Mouse (Mus musculus): Measurements from ENCODE around the gene Cul1. TPM values are rescaled to one million over a fixed set of nuclear protein-coding genes. Genes with fewer than 3 reads are reported as not detected.

Gene Cul1
- total RNA-seq, 2 experiments from 2014 or later = 66.7 to 71.1 TPM

DNA sequence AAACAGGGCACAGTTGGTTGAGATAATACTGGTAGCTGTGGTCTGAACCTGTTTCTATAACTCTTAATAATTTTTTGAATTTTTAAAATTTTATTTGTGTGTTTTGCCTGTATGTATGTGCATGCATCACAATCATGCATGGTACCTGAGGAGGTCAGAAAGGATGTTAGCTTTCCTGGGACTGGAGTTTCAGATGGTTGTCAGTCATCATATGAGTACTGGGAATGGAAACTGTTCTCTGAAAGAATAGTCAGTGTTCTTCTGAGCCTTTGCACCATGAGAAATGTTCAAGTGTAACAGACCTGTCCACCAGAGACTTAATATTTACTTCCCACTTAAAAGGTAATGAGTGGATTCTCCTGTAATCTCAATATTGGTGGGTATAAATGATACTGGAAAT lies 13.9 kb downstream of the Cul1 start:
- DNase-seq = no peak
- intact Hi-C loops (cut with DNase I) = no loop called here

DNA sequence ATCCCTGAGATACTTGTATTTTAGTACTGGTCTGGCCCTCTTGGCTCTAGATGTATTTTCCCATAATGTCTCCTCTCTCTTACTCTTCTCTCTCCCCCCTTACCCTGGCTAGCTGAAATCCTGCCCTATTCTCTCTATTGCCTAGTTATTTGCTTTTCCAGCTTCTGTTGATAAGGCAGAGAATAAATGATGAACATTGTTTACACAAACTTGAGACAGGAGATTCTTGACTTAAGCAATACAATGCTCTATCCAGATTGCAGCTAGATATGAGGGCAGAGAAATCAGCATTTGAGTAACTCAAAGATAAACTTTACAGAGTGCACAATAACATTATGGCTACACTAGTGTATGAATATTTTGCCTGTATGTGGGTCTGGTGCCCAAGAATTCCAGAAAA lies 16.6 kb downstream of the Cul1 start:
- DNase-seq = no peak
- intact Hi-C loops (cut with DNase I) = no loop called here

DNA sequence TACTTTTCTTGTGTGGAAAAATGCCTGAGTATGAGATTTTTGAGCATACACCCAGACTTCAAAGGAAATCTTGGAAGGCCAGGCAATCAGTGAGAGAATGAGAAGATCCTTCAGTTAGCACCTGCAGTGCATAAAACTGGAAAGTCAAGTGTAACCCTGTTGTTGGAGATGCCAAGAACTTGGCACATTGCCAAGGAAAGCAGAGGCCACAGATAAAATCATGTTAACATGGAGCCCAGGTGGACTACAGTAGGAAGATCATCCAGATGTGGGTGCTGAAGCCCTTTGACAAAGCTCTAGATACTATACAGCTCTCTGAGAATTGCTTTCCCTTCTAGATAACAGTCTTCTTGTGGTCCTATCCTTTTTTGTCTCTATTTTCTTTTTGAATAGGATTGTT lies 19.2 kb downstream of the Cul1 start:
- intact Hi-C loops (cut with DNase I) = no loop called here
- no peak for DNase-seq

DNA sequence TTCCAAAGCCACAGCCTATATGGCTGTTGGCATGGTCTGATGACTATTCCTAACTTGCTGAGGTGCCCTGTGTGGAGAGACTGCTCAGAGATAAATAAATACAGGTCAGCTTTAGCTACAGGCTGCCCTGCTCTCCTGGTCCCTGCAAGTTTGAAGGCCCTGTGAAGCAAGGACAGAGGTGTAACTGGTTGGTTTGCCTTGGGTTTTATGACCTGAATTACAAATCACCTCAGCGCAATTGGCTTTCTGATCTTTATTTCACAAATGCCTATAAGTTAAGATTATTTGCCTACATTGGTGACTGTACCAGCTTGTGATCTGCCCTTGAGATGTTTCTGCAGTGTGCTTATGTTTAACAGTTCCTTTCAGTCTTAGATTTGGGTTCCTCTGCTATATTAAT lies 28.8 kb downstream of the Cul1 start:
- no peak for DNase-seq
- intact Hi-C loops (cut with DNase I) = no loop called here

DNA sequence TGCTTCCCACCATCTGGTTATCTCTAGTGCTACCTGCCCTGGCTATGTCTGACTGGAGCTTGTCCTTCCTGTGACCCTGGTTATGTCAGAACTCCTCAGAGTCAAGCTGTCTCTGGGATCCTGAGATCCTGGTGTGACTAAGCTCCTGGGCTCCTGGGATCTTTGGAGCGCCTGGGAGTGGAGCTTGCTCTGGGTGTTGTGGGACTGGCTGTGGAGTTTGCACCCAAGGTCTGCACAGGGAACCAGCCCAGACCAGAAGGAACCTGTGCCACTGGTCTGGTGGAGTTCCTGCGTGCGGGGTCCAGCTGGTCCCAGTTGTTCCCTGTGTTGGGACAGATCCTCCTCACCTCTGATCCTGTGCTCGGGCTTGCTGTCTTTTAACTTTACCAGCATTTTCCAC lies 41.4 kb downstream of the Cul1 start:
- intact Hi-C loops (cut with DNase I) = no loop called here
- no peak for DNase-seq

DNA sequence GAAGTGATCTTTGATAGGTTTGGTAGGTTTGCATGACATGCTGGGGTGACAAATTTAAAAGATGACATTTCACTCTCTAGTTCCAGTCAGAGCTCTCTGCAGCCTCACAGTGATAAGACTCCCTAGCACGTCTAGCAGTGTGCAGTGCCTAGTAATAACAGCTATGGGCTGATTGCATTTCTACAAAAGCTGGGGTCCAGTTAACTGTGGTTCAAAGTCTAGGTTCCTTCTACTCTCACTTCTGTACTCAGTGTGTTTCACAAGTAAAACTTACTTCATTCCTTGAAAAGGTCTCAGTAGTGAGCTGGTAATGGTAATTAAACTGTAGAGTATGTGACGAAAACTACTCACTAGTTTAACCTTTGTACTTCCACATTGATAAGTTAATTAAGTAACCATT lies 66.8 kb downstream of the Cul1 start:
- intact Hi-C loops (cut with DNase I) = loop anchor here (10.0 kb wide), 1 partner anchor 205 kb away; no protein-coding TSS in a partner anchor
- no peak for DNase-seq

DNA sequence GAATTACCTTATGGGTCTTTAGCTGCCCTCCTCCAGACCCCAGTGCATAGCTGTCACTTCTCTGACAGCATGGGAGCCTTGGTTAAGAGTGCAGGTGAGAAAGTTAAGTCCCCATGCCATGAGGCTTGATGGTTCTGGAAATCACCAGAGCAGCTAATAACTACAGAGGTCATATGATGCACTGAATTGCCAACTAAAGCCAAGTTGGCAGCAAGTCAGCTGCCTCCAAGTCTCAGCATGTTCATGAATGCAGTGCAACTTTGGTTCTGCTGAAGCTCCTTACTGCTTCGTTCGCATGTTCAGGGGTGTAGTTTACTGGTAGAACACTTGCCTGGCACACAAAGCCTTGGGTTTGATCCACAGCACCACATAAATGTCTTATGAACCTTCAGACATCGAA lies 69.2 kb downstream of the Cul1 start:
- intact Hi-C loops (cut with DNase I) = loop anchor here (10.0 kb wide), 1 partner anchor 208 kb away; no protein-coding TSS in a partner anchor
- DNase-seq = no peak

DNA sequence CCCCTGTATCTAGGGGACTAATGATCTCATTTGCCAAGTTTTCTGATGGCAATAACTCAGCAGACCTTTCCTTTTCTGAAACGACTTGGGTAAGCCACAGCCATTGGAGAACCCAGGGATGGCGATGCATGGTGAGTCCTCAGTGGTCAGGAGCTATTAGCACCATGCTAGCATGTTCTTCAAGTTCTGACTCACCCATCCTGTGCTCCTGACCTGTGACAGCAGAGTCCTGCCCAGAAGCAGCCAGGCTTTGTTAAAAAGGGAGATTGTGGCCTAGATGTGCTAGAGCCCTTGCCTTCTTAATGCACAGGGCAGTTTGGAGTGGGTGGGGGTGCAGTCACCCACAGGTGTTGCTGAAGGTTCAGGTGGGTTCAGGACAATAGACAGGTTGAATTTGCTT lies 71.8 kb downstream of the Cul1 start:
- intact Hi-C loops (cut with DNase I) = loop anchor here (10.0 kb wide), 1 partner anchor 210 kb away; no protein-coding TSS in a partner anchor
- DNase-seq = no peak

DNA sequence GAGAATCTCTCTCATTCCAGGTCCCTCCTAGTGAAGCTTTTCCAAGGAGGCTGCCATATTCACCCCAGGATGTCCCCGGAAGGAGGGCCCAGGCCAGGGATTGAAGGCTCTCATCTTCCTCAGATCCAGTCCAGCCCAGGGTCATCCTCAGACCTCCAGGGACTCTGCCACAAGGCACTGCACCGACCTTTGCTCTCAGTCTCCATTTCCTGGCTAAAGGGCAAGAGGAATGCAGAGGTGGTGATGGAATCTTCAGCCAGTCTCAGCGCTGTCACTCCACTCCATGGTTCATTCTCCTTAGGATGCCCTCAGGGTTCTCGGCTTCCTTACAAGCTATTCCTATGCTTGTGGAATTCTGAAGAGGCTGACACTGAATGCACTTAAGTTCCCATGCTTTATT lies 73.2 kb downstream of the Cul1 start:
- intact Hi-C loops (cut with DNase I) = loop anchor here (10.0 kb wide), 1 partner anchor 212 kb away; no protein-coding TSS in a partner anchor
- DNase-seq = no peak

DNA sequence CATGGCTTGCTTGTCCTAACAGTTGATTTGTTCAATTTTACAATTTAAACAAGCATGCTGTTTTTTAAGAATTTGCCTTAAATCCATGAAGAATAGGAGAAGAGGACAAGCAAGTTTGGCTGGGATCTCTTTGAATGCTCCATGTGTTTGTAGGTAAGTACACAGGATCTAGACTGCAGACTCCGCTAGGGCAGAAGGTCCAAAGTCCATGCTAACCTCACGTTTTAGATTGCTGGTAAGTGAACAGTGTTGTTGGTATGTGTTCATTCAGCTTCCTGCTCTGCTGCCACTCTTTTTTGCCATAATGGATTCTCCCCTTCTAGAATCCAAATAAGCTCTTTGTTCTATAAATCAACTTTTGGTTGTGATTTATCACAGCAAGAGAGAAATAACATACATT lies 73.9 kb downstream of the Cul1 start:
- intact Hi-C loops (cut with DNase I) = loop anchor here (10.0 kb wide), 1 partner anchor 212 kb away; no protein-coding TSS in a partner anchor
- no peak for DNase-seq

DNA sequence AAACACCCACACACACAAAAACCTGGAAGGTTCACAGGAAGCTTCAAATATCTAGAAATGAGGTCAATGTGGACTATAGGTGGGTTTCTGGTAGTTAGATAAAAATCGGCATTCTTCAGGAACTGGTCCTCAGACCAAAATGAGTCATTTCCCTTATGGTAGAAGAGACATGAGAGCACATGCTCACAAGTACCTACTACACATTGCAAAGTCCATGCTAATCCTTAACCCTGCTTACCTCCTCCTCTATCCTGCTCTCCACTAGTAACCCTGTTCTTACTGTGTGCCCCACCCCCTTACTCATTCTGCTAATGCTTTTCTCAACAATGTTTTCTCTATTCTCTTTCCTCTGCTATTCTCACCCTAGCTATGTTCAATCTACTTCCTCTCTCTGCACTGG lies 74.5 kb downstream of the Cul1 start:
- no peak for DNase-seq
- intact Hi-C loops (cut with DNase I) = loop anchor here (10.0 kb wide), 1 partner anchor 213 kb away; no protein-coding TSS in a partner anchor

DNA sequence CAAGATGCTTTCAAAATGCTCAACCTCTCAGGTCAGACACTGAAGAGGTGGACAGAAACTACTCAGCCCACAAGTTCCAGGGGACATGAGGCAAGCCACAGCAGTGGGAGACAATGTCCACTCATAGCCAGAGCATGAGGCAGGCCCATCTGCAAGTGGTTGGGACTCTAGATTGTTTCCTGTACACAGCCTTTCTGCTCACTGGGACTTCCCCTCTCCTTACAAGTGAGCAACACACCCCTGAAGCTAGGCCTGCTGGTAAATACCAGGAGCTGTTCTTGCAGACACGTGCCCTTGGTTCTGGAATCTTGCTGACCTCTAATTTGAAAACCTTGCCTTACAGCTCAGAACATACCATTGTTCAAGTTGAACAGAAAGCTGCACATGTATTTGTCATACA lies 79.3 kb downstream of the Cul1 start:
- intact Hi-C loops (cut with DNase I) = no loop called here
- DNase-seq = no peak

DNA sequence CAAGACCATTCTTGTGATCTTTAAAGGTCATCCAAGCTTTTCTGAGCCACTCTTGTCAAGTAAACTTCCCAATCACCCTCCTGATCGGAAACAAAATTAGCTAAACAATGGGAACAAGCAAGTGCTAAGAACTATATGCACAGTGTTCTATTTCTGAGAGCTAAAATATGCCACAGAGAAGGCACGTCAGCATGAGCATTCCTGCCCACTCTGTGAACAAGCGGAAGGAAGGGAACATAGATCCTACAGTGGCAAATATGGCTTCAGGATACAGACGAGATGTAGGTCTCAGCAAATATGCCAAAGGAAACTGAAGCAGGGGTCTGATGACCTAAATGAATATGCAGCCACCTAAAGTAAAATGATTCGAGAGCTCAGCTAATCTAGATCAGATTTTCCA lies 82.1 kb downstream of the Cul1 start:
- no peak for DNase-seq
- intact Hi-C loops (cut with DNase I) = no loop called here

DNA sequence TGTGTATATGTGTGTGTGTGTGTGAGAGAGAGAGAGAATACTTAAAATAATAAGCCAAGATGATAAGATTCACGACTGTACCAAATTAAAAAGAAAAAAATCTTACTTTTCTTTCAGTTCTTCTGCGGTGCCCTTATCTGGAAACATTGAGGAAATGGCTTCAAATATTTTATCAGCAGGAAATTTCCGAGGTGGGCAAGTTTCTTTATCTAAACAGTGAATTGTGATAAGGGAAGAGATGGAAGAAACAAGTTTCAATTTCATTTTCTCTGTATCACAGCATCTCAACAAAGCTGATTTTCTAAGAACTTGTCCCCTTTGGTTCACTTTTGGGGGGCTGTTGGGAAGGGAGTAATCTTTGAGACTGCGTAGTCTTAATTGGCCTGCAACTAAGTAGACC lies 99.1 kb downstream of the Cul1 start:
- intact Hi-C loops (cut with DNase I) = no loop called here
- DNase-seq = no peak

DNA sequence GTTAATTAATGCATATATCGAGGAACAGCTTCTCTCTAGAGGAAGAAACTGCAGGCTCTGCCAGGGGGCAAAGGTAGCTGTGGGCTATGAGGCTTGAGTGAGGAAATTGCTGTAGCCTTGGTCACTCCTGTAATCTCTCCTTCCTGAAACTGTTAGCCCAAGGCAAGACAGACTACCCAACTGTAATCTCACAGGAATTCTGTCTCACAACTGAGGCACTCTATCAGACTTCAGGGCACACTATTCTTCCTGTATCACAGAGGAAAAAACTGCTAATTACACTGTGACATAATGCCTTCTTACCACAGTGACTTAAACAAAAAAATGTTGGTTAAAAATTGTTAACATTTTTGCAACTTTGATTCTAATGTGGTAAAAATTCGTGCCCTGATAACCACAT lies 106.1 kb downstream of the Cul1 start:
- intact Hi-C loops (cut with DNase I) = no loop called here
- no peak for DNase-seq

DNA sequence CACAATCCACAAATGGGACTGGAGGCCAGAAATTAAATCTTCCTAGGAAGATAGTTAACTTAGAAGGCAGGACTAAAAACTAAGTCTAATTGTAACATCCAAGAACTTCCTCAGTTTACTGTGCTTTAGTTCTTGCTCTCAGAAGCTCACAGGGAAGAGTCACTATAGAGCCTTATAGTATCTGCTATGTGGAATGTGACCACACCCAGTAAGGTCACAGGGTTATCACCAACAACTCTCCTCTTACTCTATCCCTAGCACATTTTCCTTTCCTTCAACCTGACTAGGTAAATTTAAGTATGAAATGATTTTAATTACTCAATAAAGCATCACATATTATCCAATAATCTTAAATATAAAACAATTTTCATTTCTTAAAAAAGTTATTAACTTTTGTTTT lies 107.2 kb downstream of the Cul1 start:
- intact Hi-C loops (cut with DNase I) = no loop called here
- DNase-seq = no peak

DNA sequence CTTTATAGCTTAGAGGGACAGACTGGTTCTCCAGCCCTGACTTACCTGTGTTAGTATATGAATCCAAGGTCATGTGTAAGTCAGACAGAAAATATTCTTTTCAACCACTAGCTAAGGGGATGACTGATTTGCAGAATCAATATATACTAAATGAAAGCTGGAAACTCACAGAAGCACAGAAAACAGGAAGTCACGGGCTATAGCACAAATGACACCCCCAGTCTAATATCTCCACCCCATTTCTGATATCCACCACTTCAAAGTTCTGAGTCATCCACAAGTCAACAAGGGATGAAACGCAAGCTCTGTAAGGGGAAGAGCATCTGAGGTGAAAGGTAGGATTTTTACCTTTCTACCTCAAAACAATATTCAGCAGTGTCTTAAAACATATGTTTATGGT lies 107.6 kb downstream of the Cul1 start:
- intact Hi-C loops (cut with DNase I) = no loop called here
- DNase-seq = no peak

DNA sequence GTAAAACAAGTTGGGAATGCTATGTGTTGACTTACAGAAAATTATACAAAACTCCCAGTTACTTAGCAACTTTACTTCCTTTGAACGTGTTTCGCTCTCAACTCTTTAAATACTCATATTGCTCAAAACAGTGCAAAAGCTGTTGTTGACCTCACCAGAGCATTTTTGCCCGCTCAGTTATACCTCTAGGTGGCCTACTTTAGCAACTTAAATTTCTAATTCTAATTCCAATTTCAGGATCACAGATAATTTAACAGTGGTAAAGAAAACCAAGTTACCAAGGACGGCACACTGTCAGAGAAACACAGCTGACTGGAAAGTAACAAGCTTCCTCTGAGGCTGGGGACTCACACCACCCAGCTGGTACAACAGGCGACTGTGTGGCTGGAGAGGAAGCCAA lies 108.2 kb downstream of the Cul1 start:
- intact Hi-C loops (cut with DNase I) = no loop called here
- DNase-seq = no peak

DNA sequence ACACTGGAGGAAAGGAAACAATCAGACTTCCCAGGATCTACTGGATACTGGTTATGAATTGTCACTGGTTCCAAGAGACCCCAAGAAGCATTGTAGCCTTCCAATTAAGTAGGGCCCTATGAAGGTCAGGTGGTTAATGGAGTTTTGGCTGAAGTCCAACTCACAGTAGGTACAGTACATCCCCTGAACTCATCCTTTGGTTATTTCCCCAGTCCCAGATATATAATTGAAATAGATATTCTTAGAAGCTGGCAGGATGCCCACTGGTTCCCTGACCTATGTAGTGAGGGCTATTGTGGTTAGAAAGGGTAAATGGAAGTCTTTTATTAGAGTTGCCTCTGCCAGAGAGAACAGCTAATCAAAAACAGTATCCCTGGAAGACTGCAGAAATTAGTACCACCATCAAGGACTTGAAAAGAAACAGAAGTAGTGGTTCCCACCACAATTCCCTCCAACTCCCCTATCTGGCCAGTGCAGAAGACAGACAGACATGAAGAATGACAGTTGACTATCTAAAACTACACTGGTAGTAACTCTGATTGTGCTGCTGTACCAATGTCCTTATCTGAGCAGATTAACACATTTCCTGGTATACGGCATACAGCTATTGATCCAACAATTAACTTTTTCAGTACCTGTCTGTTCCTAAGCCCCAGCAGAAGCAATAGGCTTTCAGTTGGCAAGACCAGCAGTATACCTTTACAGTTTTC lies 112.3 kb downstream of the Cul1 start:
- no peak for DNase-seq
- intact Hi-C loops (cut with DNase I) = no loop called here

DNA sequence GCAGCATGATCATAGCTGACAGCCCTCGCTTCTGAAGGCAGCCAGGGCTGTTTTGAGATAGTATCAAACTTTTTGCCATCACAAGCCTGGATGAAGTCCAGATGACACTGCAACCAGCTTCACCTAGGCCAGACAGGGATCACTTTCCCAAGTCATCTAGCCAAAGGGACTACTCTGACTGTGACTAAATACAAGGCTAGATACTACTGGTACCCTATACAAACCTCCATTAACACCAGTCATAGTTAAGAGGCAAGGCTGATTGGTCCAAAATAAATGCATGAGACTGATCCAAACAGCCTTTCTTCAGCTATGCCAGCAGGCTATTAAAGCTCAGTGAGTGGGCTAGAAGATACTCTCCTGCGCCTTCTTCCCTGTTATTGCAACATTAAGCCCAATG lies 119.7 kb downstream of the Cul1 start:
- DNase-seq = no peak

More for the DNA sequence above, 119.7 kb downstream of the Cul1 start:
- intact Hi-C loops (cut with DNase I) = no loop called here
